Mouse (Mus musculus): Measurements from ENCODE around the gene Abcg5.
A peak's percentile ranks its signal among the peaks of the same experiment; 100 is the strongest.

Abcg5 gene

GRCm38 (mm10) chr17:84685286-84685685 is 2.5 kb upstream of the Abcg5 start:
- DNase-seq (ENCODE audit: low read depth, low spot score) = no peak

- no peak for DNase-seq (ENCODE audit: low read depth, low spot score)
Observed at GRCm38 (mm10) chr17:84684284-84684683, 1.5 kb upstream of the Abcg5 start.

- DNase-seq (ENCODE audit: low read depth, low spot score) = no peak
Observed at GRCm38 (mm10) chr17:84681670-84682069, 1.1 kb downstream of the Abcg5 start.

GRCm38 (mm10) chr17:84677595-84677994 is 5.2 kb downstream of the Abcg5 start:
- no peak for DNase-seq (ENCODE audit: low read depth, low spot score)

- DNase-seq (ENCODE audit: low read depth, low spot score) = no peak
Observed at GRCm38 (mm10) chr17:84675951-84676366, 6.9 kb downstream of the Abcg5 start, which contains the start of gene Abcg8. TSS of gene Abcg8 (plus strand) at chr17:84676302.

GRCm38 (mm10) chr17:84675204-84675603 is 7.6 kb downstream of the Abcg5 start:
- no peak for DNase-seq (ENCODE audit: low read depth, low spot score)

GRCm38 (mm10) chr17:84674048-84674447 is 8.8 kb downstream of the Abcg5 start:
- DNase-seq (ENCODE audit: low read depth, low spot score) = no peak

- DNase-seq (ENCODE audit: low read depth, low spot score) = no peak
Observed at GRCm38 (mm10) chr17:84672376-84673369, 10.1 kb downstream of the Abcg5 start.

- DNase-seq (ENCODE audit: low read depth, low spot score) = no peak
Observed at GRCm38 (mm10) chr17:84667848-84668247, 15.0 kb downstream of the Abcg5 start.

GRCm38 (mm10) chr17:84665691-84666090 is 17.1 kb downstream of the Abcg5 start:
- no peak for DNase-seq (ENCODE audit: low read depth, low spot score)

GRCm38 (mm10) chr17:84665053-84665452 is 17.8 kb downstream of the Abcg5 start:
- DNase-seq (ENCODE audit: low read depth, low spot score) = no peak

- DNase-seq (ENCODE audit: low read depth, low spot score) = no peak
Observed at GRCm38 (mm10) chr17:84658951-84659350, 23.9 kb downstream of the Abcg5 start.

GRCm38 (mm10) chr17:84658195-84658594 is 24.6 kb downstream of the Abcg5 start:
- DNase-seq (ENCODE audit: low read depth, low spot score) = no peak

GRCm38 (mm10) chr17:84657782-84658181 is 25.0 kb downstream of the Abcg5 start:
- DNase-seq (ENCODE audit: low read depth, low spot score) = no peak

- no peak for DNase-seq (ENCODE audit: low read depth, low spot score)
Observed at GRCm38 (mm10) chr17:84657422-84657732, 25.4 kb downstream of the Abcg5 start.

- peak; percentile 51 for DNase-seq (ENCODE audit: low read depth, low spot score)
Observed at GRCm38 (mm10) chr17:84656653-84657421, 26.0 kb downstream of the Abcg5 start.

- no peak for DNase-seq (ENCODE audit: low read depth, low spot score)
Observed at GRCm38 (mm10) chr17:84656205-84656604, 26.6 kb downstream of the Abcg5 start.

GRCm38 (mm10) chr17:84653544-84653943 is 29.3 kb downstream of the Abcg5 start:
- DNase-seq (ENCODE audit: low read depth, low spot score) = no peak

- no peak for DNase-seq (ENCODE audit: low read depth, low spot score)
Observed at GRCm38 (mm10) chr17:84650302-84651017, 32.4 kb downstream of the Abcg5 start.

- DNase-seq (ENCODE audit: low read depth, low spot score) = no peak
Observed at GRCm38 (mm10) chr17:84647630-84648029, 35.2 kb downstream of the Abcg5 start.

- no peak for DNase-seq (ENCODE audit: low read depth, low spot score)
Observed at GRCm38 (mm10) chr17:84646477-84646876, 36.3 kb downstream of the Abcg5 start.

- no peak for DNase-seq (ENCODE audit: low read depth, low spot score)
Observed at GRCm38 (mm10) chr17:84645894-84646293, 36.9 kb downstream of the Abcg5 start.

All from R1 (cell line).